Mouse (Mus musculus) megakaryocyte, adult 5-6 weeks (primary cell): ENCODE data around the gene Kcnh8. TPM values are rescaled to one million over a fixed set of nuclear protein-coding genes. Genes with fewer than 3 reads are reported as not detected.
A peak's percentile ranks its signal among the peaks of the same experiment; 100 is the strongest.

Source experiments
- ATAC-seq: 2 replicates; pipeline ENCODE4 v1.8.0; 2016; ENCODE audit warnings: mild to moderate bottlenecking, inconsistent platforms; ENCODE audit not compliant: poor library complexity, severe bottlenecking
- total RNA-seq, 2 experiments: library from RNA; stranded (forward) in 1 of 2; stranded (reverse) in 1 of 2; fragments of 153-499, 151-499 nt in 1 of 2; fragments of 221-1000, 200-1000 nt in 1 of 2; gene quantifications; 2 replicates each; pipeline versions ENCODE4 v1.2.3 to v1.2.4; 2015 to 2017

Gene Kcnh8
- total RNA-seq (2015) (not detected in 2 replicates), total RNA-seq (2017) (not detected in 2 replicates)

DNA sequence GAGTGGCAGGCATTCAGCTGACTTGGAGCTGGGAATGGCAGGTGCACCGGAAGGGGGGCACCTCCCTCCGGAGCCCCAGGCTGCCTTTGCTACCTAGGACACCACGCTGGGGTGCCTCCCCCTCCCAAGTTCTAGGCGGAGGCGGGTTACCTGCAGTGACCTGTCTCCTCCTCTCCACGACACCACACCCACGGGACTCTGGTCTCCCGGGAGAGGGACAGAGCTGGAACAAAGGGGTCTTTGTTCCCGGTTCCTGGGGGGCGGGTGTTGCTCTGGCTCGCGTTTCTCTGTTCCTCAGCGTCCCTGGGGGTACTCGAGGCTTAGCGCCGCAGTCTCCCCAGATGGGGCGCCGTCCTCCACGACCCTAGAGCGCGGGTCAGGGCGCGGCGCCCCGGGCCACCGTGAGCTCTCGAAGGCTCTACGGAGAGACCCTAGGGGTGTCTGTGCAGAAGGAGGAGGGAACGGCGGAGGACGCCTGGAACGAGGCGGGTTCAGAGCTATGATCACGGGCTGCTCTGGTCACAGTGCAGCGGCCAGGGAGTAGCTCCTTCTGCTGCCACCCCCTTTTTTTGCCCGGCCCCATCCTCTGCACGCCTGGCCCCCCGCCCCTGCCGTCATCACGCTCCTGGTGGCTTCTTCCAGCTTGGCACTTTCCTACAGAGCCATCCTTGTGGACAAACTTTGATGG lies at the start of gene Kcnh8:
Kcnh8 (plus strand) TSS at position 617 of the 688 bp plus-strand sequence.
- peak; percentile 28; the same call in 1 of the 2 replicates for ATAC-seq

DNA sequence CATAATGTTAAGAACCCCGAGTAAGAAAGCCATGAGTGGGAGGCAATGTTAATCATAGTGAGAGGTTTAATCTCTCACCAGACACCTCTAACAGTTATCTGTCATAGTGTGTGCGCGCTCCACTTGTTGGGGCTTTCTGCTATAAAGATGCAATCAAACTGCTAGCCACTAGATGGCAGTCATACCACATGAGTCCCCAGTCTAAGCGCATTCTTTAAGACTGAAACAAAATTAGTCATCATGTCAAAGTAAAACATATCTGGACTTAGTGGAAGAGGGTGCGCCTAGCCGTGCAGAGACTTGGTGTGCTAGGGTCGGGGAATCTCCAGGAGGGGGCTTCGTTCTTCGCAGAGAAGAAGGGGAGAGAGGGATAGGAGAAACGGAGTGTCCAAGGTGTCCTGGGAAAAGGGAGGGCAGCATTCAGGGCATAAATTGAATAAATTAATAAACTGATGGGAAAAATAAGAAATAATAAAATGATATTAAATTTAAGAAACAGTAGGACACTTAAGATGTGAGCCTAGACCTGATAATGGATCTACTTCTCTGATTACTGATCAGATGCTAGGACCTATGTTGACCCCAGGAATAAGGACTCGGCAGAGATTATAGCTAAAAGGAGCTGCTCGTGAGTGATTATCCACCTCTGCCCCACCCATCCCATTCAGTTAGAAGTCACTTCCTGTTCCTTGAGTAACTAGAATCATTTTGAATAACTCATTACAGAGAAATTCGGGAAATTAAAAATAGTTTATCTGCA lies 42.4 kb upstream of the Kcnh8 start:
- peak; percentile 91 for ATAC-seq

- no peak for ATAC-seq
Observed at GRCm38 (mm10) chr17:52565467-52566155, 36.9 kb upstream of the Kcnh8 start.

GRCm38 (mm10) chr17:52569584-52570270 lies 32.8 kb upstream of the Kcnh8 start:
- ATAC-seq, result no peak

GRCm38 (mm10) chr17:52572229-52572628 lies 30.3 kb upstream of the Kcnh8 start:
- no peak for ATAC-seq

GRCm38 (mm10) chr17:52591503-52592194 lies 10.9 kb upstream of the Kcnh8 start:
- 0 out of 2 replicates have a peak, but pooled peaks have one; percentile 35 for ATAC-seq

- no peak for ATAC-seq
Observed at GRCm38 (mm10) chr17:52599141-52599540, 3.4 kb upstream of the Kcnh8 start.

DNA sequence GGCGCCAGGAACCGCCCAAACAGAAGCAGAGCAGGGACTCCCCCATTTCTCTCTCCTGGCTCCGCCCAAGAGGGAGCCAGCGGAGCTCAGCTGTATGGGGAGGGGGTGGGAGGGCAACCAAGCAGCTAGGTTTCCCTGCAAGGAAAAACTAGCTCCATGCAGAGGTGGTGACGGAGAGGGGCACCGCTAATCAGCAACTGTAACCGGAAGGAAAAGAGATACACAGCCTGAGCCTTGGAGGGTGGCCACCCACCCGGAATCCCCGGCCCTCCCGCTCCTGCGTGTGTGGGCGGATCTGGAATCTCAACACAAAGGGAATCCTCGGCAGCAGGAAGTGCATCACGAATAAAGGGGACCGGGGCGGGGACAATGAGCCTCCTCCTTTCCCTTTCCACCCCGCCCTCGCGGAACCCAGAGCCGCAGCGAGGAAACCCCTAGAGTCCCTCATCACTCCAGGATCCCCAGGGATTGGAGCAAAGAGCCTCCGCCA lies 1.6 kb upstream of the Kcnh8 start:
- peak; percentile 74 for ATAC-seq

GRCm38 (mm10) chr17:52602781-52603170 lies 267 bp downstream of the Kcnh8 start:
- no peak for ATAC-seq

DNA sequence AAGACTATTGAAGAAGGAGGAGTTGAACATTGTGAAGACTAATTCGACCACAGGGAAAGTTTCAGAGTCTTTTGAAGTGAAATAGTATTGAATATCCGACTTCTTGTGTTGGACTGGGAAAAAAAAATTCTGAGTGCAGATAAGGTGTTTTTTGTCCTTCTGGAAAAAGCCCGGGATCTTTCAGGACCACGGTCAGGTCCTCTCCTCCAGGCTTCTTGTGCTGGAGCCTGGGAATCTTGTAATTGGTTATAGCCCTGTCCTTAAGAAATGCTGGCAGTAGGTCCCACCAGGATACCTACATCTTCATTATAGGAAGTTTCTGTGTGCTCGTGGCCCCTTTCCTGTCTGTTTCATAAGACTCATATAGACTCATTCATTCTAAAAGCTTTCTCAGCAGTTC lies 902 bp downstream of the Kcnh8 start:
- no peak for ATAC-seq

- no peak for ATAC-seq
Observed at GRCm38 (mm10) chr17:52611382-52611781, 8.9 kb downstream of the Kcnh8 start.

DNA sequence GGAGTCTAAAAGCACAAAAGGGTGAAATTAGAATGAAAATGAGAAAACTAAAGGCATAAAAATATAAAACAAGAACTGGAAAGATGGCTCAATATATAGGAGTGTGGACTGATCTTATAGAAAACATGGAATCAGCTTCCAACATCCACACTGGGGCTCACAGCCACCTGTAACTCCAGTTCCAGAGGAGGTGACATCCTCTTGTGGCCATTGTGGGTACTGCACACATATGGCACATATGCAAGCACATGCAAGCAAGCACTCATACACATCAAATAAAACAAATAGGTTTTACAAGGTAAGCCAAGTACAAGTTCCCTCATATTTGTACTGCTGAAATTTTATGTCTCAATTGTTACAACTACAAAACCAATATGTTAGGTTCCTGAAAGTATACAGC lies 46.7 kb downstream of the Kcnh8 start:
- ATAC-seq, result no peak

GRCm38 (mm10) chr17:52691988-52692387 lies 89.5 kb downstream of the Kcnh8 start:
- no peak for ATAC-seq

GRCm38 (mm10) chr17:52701944-52702343 lies 99.4 kb downstream of the Kcnh8 start:
- ATAC-seq, result no peak

DNA sequence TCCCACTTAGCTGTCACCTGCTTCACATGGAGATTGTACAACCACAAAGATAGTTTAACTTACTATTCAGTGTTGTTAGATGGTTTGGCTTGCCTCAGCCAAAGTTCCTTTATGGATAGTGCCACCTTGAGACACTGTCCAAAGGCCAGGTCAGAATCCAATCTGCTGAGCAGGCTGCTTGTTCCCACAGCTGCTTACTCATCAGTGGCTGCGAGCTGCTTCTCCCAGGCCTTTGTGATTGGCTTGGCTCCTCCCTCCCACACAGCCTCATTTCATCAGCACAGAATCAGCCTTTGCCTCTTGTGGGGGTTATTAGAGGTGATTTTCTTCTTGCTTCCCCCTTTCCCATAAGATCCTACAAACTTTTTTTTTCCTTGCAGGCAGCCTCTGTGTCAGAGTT lies 109.8 kb downstream of the Kcnh8 start:
- no peak for ATAC-seq

DNA sequence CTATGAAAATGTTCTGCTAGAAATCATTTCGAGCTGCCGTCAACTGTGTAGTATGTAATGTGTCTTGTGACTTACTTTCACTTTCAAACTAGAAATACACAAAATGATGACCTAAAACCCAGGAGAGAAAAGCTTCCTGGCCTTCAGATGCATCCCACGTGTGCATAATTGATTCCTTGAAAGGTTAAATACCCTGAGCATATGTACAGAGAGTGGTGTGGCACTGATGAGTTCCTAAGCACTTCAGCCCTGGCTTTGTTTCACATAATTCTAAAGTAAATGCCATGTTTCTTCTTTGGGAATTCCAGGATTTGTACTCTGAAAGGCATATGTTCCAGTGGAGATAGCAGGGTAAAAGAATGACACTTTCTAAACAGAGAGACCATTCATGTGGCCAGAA lies 119.7 kb downstream of the Kcnh8 start:
- no peak for ATAC-seq

GRCm38 (mm10) chr17:52728806-52729205 lies 126.3 kb downstream of the Kcnh8 start:
- ATAC-seq, result no peak

GRCm38 (mm10) chr17:52738436-52738835 lies 135.9 kb downstream of the Kcnh8 start:
- peak; percentile 24; the same call in 1 of the 2 replicates for ATAC-seq

GRCm38 (mm10) chr17:52788151-52788550 lies 185.6 kb downstream of the Kcnh8 start:
- ATAC-seq, result no peak

GRCm38 (mm10) chr17:52804463-52804862 lies 202.0 kb downstream of the Kcnh8 start:
- ATAC-seq, result no peak
